Mouse (Mus musculus): ENCODE results near the gene Wnt2.

DNA sequence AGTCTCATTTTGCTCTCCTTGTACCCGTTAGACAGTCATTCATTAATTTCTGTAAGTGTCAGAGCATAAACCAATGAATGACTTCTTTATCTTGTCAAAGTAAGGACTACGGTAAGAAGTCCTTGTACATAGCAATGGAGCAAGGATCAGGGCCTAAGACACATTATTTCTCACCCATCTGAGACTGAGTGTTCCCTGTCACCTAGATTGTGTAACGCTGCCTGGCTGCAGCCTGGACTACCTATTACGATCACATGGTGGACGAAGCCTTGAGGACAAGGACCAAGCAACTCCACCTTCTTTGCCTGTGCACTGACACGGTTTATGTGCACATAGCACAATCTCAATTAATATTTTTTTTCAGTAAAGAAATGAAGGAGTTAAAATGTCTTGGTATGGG lies 28.3 kb downstream of the Wnt2 start:
- no peak for TF ChIP-seq CTCF (IDR thresholded peaks at IDR 0.05; ENCODE audit: control insufficient read depth, insufficient read depth, insufficient read length)
- TF ChIP-seq MAX (IDR thresholded peaks at IDR 0.05) = no peak
- TF ChIP-seq MYOD1 (IDR thresholded peaks at IDR 0.05; ENCODE audit: control insufficient read depth, insufficient read length, low read depth) = no peak
- no peak for TF ChIP-seq USF1 (IDR thresholded peaks at IDR 0.05; ENCODE audit: low read depth)
- no peak for TF ChIP-seq MYOG (IDR thresholded peaks at IDR 0.05; ENCODE audit: control insufficient read depth, extremely low read depth, insufficient read length)
